Mouse (Mus musculus) lung, postnatal 10 days (tissue): Measurements from ENCODE around the gene Cryga.
"Not testable (repeated sequence)": the region's sequence is repeated elsewhere in the genome, so short reads cannot be mapped to it uniquely, and the experiment has no call there.

Experiments used
- DNase-seq: peaks from one replicate; pipeline ENCODE4 v3.0.0; 2021

The Cryga gene

GRCm38 (mm10) chr1:65088567-65089356 lies 14.4 kb downstream of the Cryga start:
- no peak for DNase-seq

GRCm38 (mm10) chr1:65082188-65082587 lies 21.0 kb downstream of the Cryga start, which contains the start of gene Crygb:
Gene Crygb, minus strand, starts transcription at chr1:65082288.
- DNase-seq = no peak

GRCm38 (mm10) chr1:65075607-65076006 lies 27.6 kb downstream of the Cryga start:
- DNase-seq = no peak

GRCm38 (mm10) chr1:65073589-65073988 lies 29.6 kb downstream of the Cryga start, which contains the start of gene Crygc:
Gene Crygc, minus strand, starts transcription at chr1:65073689.
- DNase-seq = no peak

- no peak for DNase-seq
These were observed 35.3 kb downstream of the Cryga start for GRCm38 (mm10) chr1:65067842-65068241.

GRCm38 (mm10) chr1:65064201-65064600 lies 39.0 kb downstream of the Cryga start:
- DNase-seq = no peak

- no peak for DNase-seq
These were observed 39.8 kb downstream of the Cryga start, which contains the start of gene Crygd for GRCm38 (mm10) chr1:65063352-65063751. Gene Crygd, minus strand, starts transcription at chr1:65063452.

- no peak for DNase-seq
These were observed 51.0 kb downstream of the Cryga start for GRCm38 (mm10) chr1:65052140-65052539.

- DNase-seq = no peak
These were observed 51.5 kb downstream of the Cryga start for GRCm38 (mm10) chr1:65051696-65052095.

- DNase-seq = not testable (repeated sequence)
These were observed 52.2 kb downstream of the Cryga start, which contains the start of gene Cryge for GRCm38 (mm10) chr1:65050952-65051351. Gene Cryge, minus strand, starts transcription at chr1:65051149.
